Mouse (Mus musculus) urinary bladder, postnatal 14 days (tissue): ENCODE results near the gene Gm11569.
"Not testable (repeated sequence)": the region's sequence is repeated elsewhere in the genome, so short reads cannot be mapped to it uniquely, and the experiment has no call there.

Experiments
- DNase-seq: peaks from one replicate; pipeline ENCODE4 v3.0.0; 2021; ENCODE audit warnings: low spot score

Gene Gm11569

DNA sequence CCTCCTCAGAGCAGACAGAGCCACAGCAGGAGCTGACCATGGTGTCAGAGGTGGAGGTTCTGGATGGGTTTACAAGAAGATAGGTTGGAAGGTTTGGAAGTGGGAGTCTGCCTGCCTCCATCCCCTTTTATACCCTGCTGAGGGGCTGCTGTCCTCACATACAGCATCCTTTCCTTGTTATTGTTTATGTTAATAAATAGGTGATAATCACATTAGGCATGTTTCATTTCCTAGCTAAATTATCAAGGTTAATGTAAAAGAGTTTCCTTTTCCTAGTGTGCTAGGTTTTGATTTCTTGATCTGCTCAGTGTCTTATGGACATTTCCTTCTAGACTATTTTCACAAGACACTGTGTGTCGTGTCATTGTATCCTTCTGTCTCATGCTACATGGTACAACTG is at the start of gene Gm11569:
TSS of gene Gm11569 (minus strand) at position 101 of the 400 bp plus-strand sequence.
- DNase-seq, result not testable (repeated sequence)

DNA sequence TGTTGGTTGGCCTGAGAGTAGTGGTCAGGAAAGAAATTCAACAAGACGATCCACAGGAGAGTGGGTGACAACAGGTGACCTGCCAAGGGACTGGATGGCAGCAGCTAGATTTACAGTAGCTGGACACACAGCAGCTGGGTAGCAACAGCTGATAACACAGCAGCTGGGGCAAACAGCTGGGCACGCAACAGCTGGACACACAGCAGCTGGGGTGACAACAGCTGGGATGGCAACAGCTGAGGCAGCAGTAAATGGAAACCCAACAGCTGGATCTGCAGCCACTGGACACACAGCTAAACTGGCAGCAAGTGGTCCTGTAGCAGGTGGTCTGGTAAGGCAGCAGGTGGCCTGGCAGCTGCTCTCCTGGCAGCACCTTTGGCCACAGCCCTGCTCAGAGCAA is 48.0 kb upstream of the Gm11569 start:
- no peak for DNase-seq

DNA sequence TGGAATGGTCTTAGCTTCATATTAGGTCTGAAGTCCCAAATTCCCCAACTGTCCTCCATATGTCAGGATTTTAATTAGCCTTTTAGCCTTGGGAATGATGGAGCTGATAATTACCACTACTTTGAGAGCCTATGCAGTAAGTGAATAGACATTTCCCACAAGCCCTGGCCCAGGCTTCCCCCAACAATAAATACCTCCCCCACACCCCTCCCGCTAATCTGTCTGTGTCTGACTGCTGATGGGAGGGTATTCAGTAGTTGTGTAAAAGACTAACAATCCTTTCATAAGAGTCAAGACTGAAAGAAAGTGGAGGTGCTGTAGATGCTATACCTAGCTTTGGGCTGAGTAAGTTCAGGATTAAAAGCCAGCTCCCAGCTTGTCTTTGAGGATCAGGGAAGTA is 43.5 kb upstream of the Gm11569 start:
- no peak for DNase-seq

DNA sequence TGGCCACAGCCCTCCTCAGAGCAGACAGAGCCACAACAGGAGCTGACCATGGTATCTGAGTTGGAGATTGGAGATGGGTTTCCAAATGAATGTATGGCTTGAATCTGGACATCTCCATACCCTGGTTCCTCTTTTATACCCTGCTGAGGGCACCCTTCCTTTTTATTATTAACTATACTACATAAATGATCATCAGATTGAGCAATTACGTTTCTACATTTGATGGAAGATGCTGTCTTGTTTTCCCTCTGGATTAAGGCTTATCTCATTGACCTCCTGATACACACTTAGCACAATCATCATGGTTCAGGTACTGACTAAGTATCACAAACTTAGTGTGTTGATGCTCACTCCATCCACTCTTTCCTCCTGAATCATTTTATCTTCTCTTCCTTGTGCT is 39.2 kb upstream of the Gm11569 start, which contains the start of gene 2300003K06Rik:
TSS of gene 2300003K06Rik (minus strand) at position 101 of the 400 bp plus-strand sequence.
- no peak for DNase-seq

DNA sequence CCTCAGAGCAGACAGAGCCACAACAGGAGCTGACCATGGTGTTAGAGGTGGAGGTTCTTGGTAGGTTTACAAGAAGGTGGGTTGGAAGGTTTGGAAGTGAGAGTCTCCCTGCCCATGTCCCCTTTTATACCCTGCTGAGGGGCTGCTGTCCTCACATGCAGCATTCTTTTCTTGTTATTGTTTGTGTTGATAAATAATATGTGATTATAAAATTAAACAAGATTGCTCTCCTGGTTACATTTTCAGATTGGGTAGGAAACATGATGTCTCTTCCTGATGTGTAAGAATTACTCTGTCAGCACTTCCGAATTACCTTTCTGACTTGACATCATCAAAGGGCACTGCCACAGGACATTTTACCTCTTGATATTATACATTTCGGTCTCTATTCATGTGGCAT is 16.8 kb upstream of the Gm11569 start, which contains the start of gene Gm11564:
TSS of gene Gm11564 (minus strand) at position 101 of the 400 bp plus-strand sequence.
- DNase-seq, result not testable (repeated sequence)

DNA sequence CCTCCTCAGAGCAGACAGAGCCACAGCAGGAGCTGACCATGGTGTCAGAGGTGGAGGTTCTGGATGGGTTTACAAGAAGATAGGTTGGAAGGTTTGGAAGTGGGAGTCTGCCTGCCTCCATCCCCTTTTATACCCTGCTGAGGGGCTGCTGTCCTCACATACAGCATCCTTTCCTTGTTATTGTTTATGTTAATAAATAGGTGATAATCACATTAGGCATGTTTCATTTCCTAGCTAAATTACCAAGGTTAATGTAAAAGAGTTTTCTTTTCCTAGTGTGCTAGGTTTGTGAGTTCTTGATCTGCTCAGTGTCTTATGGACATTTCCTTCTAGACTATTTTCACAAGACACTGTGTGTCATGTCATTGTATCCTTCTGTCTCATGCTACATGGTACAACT is 11.1 kb upstream of the Gm11569 start, which contains the start of gene Krtap4-13:
TSS of gene Krtap4-13 (minus strand) at position 101 of the 400 bp plus-strand sequence.
- not testable (repeated sequence) for DNase-seq

DNA sequence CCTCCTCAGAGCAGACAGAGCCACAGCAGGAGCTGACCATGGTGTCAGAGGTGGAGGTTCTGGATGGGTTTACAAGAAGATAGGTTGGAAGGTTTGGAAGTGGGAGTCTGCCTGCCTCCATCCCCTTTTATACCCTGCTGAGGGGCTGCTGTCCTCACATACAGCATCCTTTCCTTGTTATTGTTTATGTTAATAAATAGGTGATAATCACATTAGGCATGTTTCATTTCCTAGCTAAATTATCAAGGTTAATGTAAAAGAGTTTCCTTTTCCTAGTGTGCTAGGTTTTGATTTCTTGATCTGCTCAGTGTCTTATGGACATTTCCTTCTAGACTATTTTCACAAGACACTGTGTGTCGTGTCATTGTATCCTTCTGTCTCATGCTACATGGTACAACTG is 5.6 kb upstream of the Gm11569 start, which contains the start of gene Gm11554:
TSS of gene Gm11554 (minus strand) at position 101 of the 400 bp plus-strand sequence.
- not testable (repeated sequence) for DNase-seq

DNA sequence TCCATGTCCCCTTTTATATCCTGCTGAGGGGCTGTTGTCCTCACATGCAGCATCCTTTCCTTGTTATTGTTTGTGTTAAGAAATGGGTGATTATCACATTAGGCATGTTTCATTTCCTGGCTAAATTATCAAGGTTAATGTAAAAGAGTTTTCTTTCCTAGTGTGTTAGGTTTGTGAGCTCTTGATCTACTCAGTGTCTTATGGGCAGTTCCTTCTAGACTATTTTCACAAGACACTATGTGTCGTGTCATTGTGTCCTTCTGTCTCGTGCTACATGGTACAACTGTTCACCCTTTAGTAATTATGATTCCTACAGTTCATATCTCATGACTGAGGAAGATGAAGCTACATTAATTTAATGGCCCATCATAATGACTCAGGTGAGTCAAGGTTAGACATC is 5.4 kb downstream of the Gm11569 start, which contains the start of gene Gm11596:
TSS of gene Gm11596 (minus strand) at position 101 of the 400 bp plus-strand sequence.
- no peak for DNase-seq

DNA sequence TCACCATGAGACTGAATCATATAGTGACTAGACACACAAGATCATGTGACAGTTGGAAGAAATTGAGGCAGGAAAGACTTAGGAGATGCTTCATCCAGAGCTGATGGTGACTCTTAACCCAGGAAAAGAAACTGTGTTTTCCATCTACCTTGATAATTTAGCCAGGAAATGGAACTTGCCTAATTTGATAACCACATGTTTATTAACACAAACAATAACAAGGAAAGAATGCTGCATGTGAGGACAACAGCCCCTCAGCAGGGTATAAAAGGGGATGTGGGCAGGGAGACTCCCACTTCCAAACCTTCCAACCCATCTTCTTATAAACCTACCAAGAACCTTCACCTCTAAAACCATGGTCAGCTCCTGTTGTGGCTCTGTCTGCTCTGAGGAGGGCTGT is 13.8 kb downstream of the Gm11569 start, which contains the start of gene Krtap4-9:
TSS of gene Krtap4-9 (plus strand) at position 301 of the 400 bp plus-strand sequence.
- DNase-seq, result not testable (repeated sequence)

DNA sequence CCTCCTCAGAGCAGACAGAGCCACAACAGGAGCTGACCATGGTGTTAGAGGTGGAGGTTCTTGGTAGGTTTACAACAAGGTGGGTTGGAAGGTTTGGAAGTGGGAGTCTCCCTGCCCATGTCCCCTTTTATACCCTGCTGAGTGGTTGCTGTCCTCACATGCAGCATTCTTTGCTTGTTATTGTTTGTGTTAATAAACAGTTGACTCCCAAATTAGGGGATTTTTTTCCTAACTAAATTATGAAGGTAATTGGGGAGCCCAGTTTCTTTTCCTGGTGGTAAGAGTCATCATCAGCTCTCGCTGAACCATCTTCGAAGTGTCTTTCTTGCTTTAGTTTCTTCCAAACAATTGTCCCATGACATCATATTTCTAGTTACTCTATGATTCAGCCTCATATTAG is 18.1 kb downstream of the Gm11569 start, which contains the start of gene Krtap4-8:
TSS of gene Krtap4-8 (minus strand) at position 101 of the 400 bp plus-strand sequence.
- no peak for DNase-seq

DNA sequence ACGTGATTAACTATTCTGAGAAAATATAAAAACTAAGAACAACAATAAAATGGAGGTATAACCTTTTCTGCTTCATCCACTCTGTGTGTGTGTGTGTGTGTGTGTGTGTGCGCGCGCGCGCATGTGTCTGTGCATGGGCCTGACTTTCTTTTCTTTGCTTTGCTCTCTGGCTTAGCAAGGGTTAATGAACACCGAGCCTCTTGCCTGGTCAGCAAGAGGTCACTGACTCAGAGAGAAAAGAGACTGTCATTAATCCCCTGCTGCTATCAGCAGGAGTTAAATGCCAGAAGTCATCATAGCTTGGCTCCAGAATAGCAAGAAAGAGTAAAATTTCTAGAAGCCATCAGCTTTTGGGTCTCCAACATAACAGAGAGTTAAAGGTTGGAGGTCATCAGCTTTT is 20.3 kb downstream of the Gm11569 start:
- no peak for DNase-seq

DNA sequence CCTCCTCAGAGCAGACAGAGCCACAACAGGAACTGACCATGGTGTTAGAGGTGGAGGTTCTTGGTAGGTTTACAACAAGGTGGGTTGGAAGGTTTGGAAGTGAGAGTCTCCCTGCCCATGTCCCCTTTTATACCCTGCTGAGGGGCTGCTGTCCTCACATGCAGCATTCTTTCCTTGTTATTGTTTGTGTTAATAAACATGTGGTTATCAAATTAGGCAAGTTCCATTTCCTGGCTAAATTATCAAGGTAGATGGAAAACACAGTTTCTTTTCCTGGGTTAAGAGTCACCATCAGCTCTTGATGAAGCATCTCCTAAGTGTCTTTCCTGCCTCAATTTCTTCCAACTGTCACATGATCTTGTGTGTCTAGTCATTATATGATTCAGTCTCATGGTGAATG is 25.9 kb downstream of the Gm11569 start, which contains the start of gene Gm11595:
TSS of gene Gm11595 (minus strand) at position 101 of the 400 bp plus-strand sequence.
- not testable (repeated sequence) for DNase-seq

DNA sequence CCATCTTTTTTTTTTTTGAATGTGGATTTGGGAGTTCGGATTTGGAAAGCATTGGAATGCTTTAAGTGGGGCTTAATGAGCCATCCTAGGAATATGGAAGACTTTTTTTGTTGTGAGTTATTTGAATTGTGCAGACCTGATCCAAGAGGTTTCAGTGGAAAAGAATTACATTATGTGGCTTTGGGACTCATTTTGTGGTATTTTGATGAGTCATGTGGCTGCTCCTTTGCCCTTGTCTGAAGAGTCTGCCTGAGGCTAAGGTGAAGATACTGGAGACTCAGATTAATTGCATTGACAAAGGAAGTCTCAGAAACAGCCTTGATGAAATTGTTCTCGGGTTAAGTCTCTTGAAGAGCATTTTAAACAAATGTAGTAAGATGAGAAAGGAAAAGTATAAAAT is 30.3 kb downstream of the Gm11569 start:
- DNase-seq, result no peak

DNA sequence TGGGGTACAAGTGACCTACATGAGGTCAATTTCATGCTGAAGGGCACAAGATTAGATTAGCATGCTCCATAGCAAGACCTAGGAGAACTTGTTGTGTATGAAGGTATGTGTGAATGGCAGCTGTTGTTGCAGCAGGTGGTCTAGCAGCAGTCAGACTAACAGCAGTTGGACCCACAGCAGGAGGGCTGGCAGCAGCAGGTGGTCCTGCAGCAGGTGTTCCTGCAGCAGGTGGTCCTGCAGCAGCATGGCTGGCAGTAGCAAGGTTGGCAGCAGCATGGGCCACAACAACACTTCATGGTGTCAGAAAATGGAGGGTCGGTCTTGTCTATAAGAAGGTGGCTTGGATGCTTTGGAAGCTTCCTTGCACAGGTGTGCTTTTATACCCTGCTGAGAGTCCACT is 39.9 kb downstream of the Gm11569 start:
- no peak for DNase-seq
